Mouse (Mus musculus) testis, adult 2 months (tissue): Measurements from ENCODE around the gene Afap1. TPM values are rescaled to one million over a fixed set of nuclear protein-coding genes. Genes with fewer than 3 reads are reported as not detected.

Experiments
- H3K27ac ChIP-seq: fragments of 200-500 bp; 2 replicates; pipeline ENCODE4 v1.5.1; 2012; ENCODE audit warnings: low read depth, low read length; ENCODE audit not compliant: control insufficient read depth, insufficient read depth
- H3K27me3 ChIP-seq: fragments of 200-500 bp; 2 replicates; pipeline ENCODE4 v1.6.1; 2012; ENCODE audit warnings: mild to moderate bottlenecking, low read length, moderate library complexity; ENCODE audit not compliant: control insufficient read depth, insufficient read depth
- H3K36me3 ChIP-seq: fragments of 200-500 bp; 2 replicates; pipeline ENCODE4 v1.6.1; 2012; ENCODE audit warnings: mild to moderate bottlenecking, low read length; ENCODE audit not compliant: control insufficient read depth, insufficient read depth
- H3K4me1 ChIP-seq: fragments of 200-500 bp; 2 replicates; pipeline ENCODE4 v1.6.1; 2012; ENCODE audit warnings: low read length; ENCODE audit not compliant: control insufficient read depth, insufficient read depth
- H3K4me3 ChIP-seq: fragments of 200-500 bp; 2 replicates; pipeline ENCODE4 v1.5.1; 2012; ENCODE audit warnings: low read depth, mild to moderate bottlenecking, low read length, moderate library complexity, mixed read lengths; ENCODE audit not compliant: control insufficient read depth
- CTCF ChIP-seq: fragments of 200-500 bp; IDR thresholded peaks from 2 replicates; pipeline ENCODE4 v1.5.1; 2012; ENCODE audit warnings: low read depth, mild to moderate bottlenecking, inconsistent platforms, low read length, moderate library complexity; ENCODE audit not compliant: control insufficient read depth, insufficient read depth, insufficient replicate concordance
- POLR2A ChIP-seq: fragments of 200-500 bp; IDR thresholded peaks from 2 replicates; pipeline ENCODE4 v1.6.1; 2012; ENCODE audit warnings: low read depth, mild to moderate bottlenecking, inconsistent platforms, low read length, moderate library complexity; ENCODE audit not compliant: control insufficient read depth
- polyA plus RNA-seq: library from polyadenylated mRNA; depleted of rRNA; stranded (reverse); fragments of >200 nt; gene quantifications from 2 replicates; pipeline ENCODE4 v1.2.3, GENCODE M21; 2012; rRNA removed

The Afap1 gene
- polyA plus RNA-seq, 1 experiment, result 37.9 TPM

GRCm38 (mm10) chr5:36040398-36041235 is 147.5 kb downstream of the Afap1 start:
- no peaks in the 10 kb centered on the region for H3K27me3 ChIP-seq
- H3K36me3 ChIP-seq, result no peaks in the 10 kb centered on the region
- no peak overlapping the region for H3K4me3 ChIP-seq
- peaks cover 2% of the 10 kb centered on the region; the same call in 1 of the 2 replicates for H3K4me1 ChIP-seq
- TF ChIP-seq CTCF (no peak), POLR2A (no peak)
- no peak overlapping the region for H3K27ac ChIP-seq

GRCm38 (mm10) chr5:36041236-36041562 is 148.1 kb downstream of the Afap1 start:
- Histone ChIP-seq H3K27me3 (no peaks in the 10 kb centered on the region), H3K27ac (no peak overlapping the region), H3K36me3 (no peaks in the 10 kb centered on the region), H3K4me3 (no peak overlapping the region), H3K4me1 (peaks cover 2% of the 10 kb centered on the region; the same call in 1 of the 2 replicates)
- TF ChIP-seq CTCF (no peak), POLR2A (no peak)

- TF ChIP-seq CTCF (no peak), POLR2A (no peak)
- Histone ChIP-seq H3K36me3 (no peaks in the 10 kb centered on the region), H3K27ac (no peak overlapping the region), H3K4me3 (no peak overlapping the region), H3K27me3 (no peaks in the 10 kb centered on the region), H3K4me1 (peaks cover 2% of the 10 kb centered on the region; the same call in 1 of the 2 replicates)
These were observed 148.6 kb downstream of the Afap1 start for GRCm38 (mm10) chr5:36041756-36042155.

GRCm38 (mm10) chr5:36043154-36043553 is 150.0 kb downstream of the Afap1 start:
- no peak overlapping the region for H3K4me3 ChIP-seq
- no peak for TF ChIP-seq POLR2A
- no peak for TF ChIP-seq CTCF
- no peak overlapping the region for H3K27ac ChIP-seq
- no peaks in the 10 kb centered on the region for H3K27me3 ChIP-seq
- no peaks in the 10 kb centered on the region for H3K36me3 ChIP-seq
- H3K4me1 ChIP-seq, result peaks cover 2% of the 10 kb centered on the region; the same call in 1 of the 2 replicates

Other genes starting within 250 kb of the Afap1 start
- 14.8 and 15.0 TPM in 2 replicates for gene Htra3, start 213.5 kb upstream of the Afap1 start, polyA plus RNA-seq
- gene Sh3tc1, start 153.3 kb upstream of the Afap1 start, polyA plus RNA-seq, result 0.59 and 0.72 TPM in 2 replicates
- gene Ablim2, start 135.4 kb upstream of the Afap1 start, polyA plus RNA-seq, result 1.2 and 1.7 TPM in 2 replicates